Mouse (Mus musculus): ENCODE data around the gene Gm28048. TPM values are rescaled to one million over a fixed set of nuclear protein-coding genes. Genes with fewer than 3 reads are reported as not detected.

Gm28048 gene
- polyA plus RNA-seq, 1 experiment: 0.91 TPM

DNA sequence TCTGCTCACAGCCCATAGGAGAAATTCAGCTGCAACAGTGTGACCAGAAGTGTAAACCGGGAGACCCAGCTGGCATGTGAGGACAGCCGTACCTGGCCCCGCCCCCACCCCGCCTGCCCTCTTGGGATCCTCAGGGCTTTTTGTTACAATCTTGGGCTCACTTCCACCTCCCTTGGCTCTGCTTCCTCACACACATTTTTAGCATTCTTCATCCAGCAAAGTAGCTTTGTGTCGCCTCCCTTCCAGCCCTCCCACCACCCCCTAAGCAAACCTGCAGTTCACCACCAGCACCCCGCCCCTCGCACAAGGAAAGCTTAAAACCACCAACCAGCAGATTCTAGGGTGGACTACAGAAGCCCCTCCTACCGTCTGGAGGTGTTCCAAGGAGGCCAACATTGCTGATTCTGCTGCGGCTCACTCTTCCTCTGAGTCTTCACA, 181.9 kb downstream of the Gm28048 start:
- H3K27ac ChIP-seq (ENCODE audit: control insufficient read depth, insufficient read depth, low read depth, low read length): no peak overlapping the region
- H3K36me3 ChIP-seq (ENCODE audit: control insufficient read depth, insufficient read depth, low read length): no peaks in the 10 kb centered on the region
- H3K4me3 ChIP-seq (ENCODE audit: control insufficient read depth, low read depth, low read length): no peak overlapping the region
- no peaks in the 10 kb centered on the region for H3K27me3 ChIP-seq (ENCODE audit: control insufficient read depth, insufficient read depth, low read length)
- TF ChIP-seq POLR2A (IDR thresholded peaks at IDR 0.05; ENCODE audit: control insufficient read depth, low read depth, low read length) (no peak), CTCF (IDR thresholded peaks at IDR 0.05; ENCODE audit: control insufficient read depth, insufficient read depth, insufficient replicate concordance, low read depth, low read length) (no peak)
- peaks cover 12% of the 10 kb centered on the region for H3K4me1 ChIP-seq (ENCODE audit: control insufficient read depth, insufficient read depth, low read length)

DNA sequence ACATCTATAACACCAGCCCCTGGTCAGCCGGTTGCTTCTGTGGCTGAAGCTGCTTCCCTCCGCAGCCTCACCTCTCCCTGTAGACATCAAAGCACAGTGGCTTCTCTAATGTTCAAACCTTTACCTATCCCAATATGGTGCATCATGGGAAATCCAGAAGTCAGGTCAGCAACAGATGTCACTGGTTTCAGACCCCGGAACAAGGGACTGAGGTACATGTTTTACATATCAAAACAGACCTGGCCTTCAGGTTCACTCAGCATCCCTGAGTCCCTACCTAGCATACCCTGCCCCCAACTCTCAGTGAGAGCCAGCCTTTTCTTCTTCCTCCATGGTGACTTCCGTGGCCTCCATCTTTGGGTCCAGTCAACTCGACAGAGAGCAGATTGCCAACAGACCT, 183.0 kb downstream of the Gm28048 start:
- H3K36me3 ChIP-seq (ENCODE audit: control insufficient read depth, insufficient read depth, low read length): no peaks in the 10 kb centered on the region
- no peak overlapping the region for H3K27ac ChIP-seq (ENCODE audit: control insufficient read depth, insufficient read depth, low read depth, low read length)
- TF ChIP-seq POLR2A (IDR thresholded peaks at IDR 0.05; ENCODE audit: control insufficient read depth, low read depth, low read length): no peak
- no peak for TF ChIP-seq CTCF (IDR thresholded peaks at IDR 0.05; ENCODE audit: control insufficient read depth, insufficient read depth, insufficient replicate concordance, low read depth, low read length)
- no peak overlapping the region for H3K4me3 ChIP-seq (ENCODE audit: control insufficient read depth, low read depth, low read length)
- no peaks in the 10 kb centered on the region for H3K27me3 ChIP-seq (ENCODE audit: control insufficient read depth, insufficient read depth, low read length)
- peaks cover 12% of the 10 kb centered on the region for H3K4me1 ChIP-seq (ENCODE audit: control insufficient read depth, insufficient read depth, low read length)

DNA sequence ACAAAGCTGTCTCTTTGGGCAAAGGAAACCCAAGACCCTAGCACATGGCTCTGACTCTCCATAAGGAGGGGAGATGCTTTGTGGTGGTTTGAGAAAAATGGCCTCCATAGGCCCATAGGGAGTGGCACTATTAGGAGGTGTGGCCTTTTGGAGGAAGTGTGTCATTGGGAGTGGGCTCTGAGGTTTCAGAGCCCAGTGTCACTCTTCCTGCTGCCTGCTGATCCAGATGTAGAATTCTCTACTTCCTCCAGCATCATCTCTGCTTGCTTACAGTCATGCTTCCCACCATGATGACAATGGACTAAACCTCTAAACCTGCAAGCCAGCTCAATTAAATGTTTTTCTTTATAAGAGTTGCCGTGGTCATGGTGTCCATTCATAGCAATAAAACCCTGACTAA, 187.2 kb downstream of the Gm28048 start:
- Histone ChIP-seq H3K4me3 (ENCODE audit: control insufficient read depth, low read depth, low read length) (no peak overlapping the region), H3K4me1 (ENCODE audit: control insufficient read depth, insufficient read depth, low read length) (peaks cover 4% of the 10 kb centered on the region), H3K27me3 (ENCODE audit: control insufficient read depth, insufficient read depth, low read length) (no peaks in the 10 kb centered on the region), H3K36me3 (ENCODE audit: control insufficient read depth, insufficient read depth, low read length) (no peaks in the 10 kb centered on the region), H3K27ac (ENCODE audit: control insufficient read depth, insufficient read depth, low read depth, low read length) (no peak overlapping the region)
- TF ChIP-seq POLR2A (IDR thresholded peaks at IDR 0.05; ENCODE audit: control insufficient read depth, low read depth, low read length): no peak
- no peak for TF ChIP-seq CTCF (IDR thresholded peaks at IDR 0.05; ENCODE audit: control insufficient read depth, insufficient read depth, insufficient replicate concordance, low read depth, low read length)

DNA sequence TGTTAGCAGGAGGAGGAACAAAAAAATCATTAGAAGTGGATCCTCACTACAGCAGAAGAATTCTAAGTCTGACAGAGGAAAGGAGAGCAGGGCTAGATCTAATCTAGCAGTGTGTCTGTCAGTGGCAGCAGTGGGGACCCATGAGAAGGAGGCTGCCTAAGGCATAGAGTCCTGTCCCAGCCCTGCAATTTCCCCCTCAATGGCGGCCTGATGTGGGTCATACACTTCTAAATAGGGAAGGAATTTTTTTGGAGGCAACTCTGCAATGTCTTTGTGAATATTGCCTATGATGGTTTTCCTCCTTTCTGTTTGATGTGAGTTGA, 188.0 kb downstream of the Gm28048 start:
- H3K36me3 ChIP-seq (ENCODE audit: control insufficient read depth, insufficient read depth, low read length): no peaks in the 10 kb centered on the region
- H3K4me3 ChIP-seq (ENCODE audit: control insufficient read depth, low read depth, low read length): no peak overlapping the region
- no peaks in the 10 kb centered on the region for H3K27me3 ChIP-seq (ENCODE audit: control insufficient read depth, insufficient read depth, low read length)
- TF ChIP-seq POLR2A (IDR thresholded peaks at IDR 0.05; ENCODE audit: control insufficient read depth, low read depth, low read length) (no peak), CTCF (IDR thresholded peaks at IDR 0.05; ENCODE audit: control insufficient read depth, insufficient read depth, insufficient replicate concordance, low read depth, low read length) (no peak)
- H3K27ac ChIP-seq (ENCODE audit: control insufficient read depth, insufficient read depth, low read depth, low read length): no peak overlapping the region
- H3K4me1 ChIP-seq (ENCODE audit: control insufficient read depth, insufficient read depth, low read length): no peaks in the 10 kb centered on the region

DNA sequence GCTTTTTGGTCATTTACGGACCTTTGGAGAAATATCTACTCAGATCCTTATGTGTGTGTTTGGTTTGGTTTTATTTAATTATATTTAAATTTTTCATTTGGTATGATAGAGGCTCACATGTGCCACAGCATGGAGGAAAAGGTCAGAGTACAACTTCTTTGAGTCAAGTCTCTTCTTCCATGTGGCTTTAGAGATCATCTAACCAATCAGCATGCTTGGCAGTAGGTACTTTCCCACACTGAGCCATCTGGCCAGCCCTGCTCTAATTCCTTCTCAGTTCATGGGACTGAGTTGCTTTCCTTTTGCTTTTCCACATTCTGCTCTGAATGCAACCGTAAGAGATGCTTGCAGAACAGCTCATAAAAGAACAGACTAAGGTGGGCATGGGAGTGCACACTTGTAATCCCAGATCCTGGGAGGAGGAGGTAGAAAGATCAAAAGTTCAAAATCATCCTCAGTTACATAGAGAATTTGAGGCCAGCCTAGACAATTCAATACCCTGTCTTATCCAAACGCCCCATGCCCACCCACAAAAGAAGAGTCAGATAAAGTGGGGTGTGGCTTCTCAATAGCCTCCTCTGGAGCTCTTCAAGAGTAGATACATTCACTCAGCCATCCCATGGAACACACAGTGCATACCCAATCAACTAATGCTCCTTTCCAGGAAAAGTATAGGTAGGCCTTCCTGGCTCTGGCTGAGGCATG, 188.6 kb downstream of the Gm28048 start:
- no peaks in the 10 kb centered on the region for H3K36me3 ChIP-seq (ENCODE audit: control insufficient read depth, insufficient read depth, low read length)
- H3K27ac ChIP-seq (ENCODE audit: control insufficient read depth, insufficient read depth, low read depth, low read length): no peak overlapping the region
- H3K4me1 ChIP-seq (ENCODE audit: control insufficient read depth, insufficient read depth, low read length): no peaks in the 10 kb centered on the region
- no peaks in the 10 kb centered on the region for H3K27me3 ChIP-seq (ENCODE audit: control insufficient read depth, insufficient read depth, low read length)
- TF ChIP-seq POLR2A (IDR thresholded peaks at IDR 0.05; ENCODE audit: control insufficient read depth, low read depth, low read length) (no peak), CTCF (IDR thresholded peaks at IDR 0.05; ENCODE audit: control insufficient read depth, insufficient read depth, insufficient replicate concordance, low read depth, low read length) (no peak)
- no peak overlapping the region for H3K4me3 ChIP-seq (ENCODE audit: control insufficient read depth, low read depth, low read length)

DNA sequence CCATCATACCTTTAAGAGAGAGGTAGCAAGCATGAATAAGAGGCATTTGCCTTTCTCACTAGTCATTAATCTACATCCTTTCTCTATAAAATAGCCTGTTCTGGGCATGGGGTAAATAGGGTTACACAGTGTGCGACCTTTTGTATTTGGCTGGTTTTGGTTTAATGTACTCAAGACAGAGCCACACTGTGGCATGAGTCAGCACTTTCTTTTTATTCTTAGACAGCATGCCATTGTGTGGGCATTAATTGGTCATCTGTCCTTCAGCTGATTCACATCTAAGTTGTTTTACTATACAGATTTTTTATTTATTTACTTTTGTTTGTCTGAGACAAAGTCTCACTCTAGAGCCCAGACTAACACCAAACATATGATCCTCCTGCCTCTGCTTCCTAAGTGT, 189.7 kb downstream of the Gm28048 start:
- no peak overlapping the region for H3K4me3 ChIP-seq (ENCODE audit: control insufficient read depth, low read depth, low read length)
- H3K27me3 ChIP-seq (ENCODE audit: control insufficient read depth, insufficient read depth, low read length): no peaks in the 10 kb centered on the region
- H3K36me3 ChIP-seq (ENCODE audit: control insufficient read depth, insufficient read depth, low read length): no peaks in the 10 kb centered on the region
- H3K4me1 ChIP-seq (ENCODE audit: control insufficient read depth, insufficient read depth, low read length): no peaks in the 10 kb centered on the region
- TF ChIP-seq CTCF (IDR thresholded peaks at IDR 0.05; ENCODE audit: control insufficient read depth, insufficient read depth, insufficient replicate concordance, low read depth, low read length): no peak
- TF ChIP-seq POLR2A (IDR thresholded peaks at IDR 0.05; ENCODE audit: control insufficient read depth, low read depth, low read length): no peak
- no peak overlapping the region for H3K27ac ChIP-seq (ENCODE audit: control insufficient read depth, insufficient read depth, low read depth, low read length)

DNA sequence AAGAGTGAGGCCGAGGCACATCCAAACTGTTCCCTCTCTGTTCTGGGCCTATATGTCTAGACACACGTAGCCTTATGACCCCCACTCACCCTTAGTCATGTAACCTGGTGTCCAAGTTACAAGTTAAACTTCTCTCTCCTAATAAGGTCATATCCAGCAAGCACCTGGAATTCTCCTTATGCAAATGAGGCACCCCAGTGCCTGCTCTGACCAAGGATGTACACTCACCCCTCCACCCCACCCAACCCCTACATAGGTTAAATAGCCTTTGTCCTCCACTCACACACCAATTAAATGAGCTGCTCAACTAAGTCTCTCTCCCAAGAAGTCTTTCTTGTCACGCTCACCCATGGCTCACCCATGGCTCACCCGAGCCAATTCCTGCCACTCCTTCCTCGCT, 190.2 kb downstream of the Gm28048 start:
- H3K27me3 ChIP-seq (ENCODE audit: control insufficient read depth, insufficient read depth, low read length): no peaks in the 10 kb centered on the region
- H3K36me3 ChIP-seq (ENCODE audit: control insufficient read depth, insufficient read depth, low read length): no peaks in the 10 kb centered on the region
- H3K4me1 ChIP-seq (ENCODE audit: control insufficient read depth, insufficient read depth, low read length): no peaks in the 10 kb centered on the region
- no peak overlapping the region for H3K4me3 ChIP-seq (ENCODE audit: control insufficient read depth, low read depth, low read length)
- TF ChIP-seq POLR2A (IDR thresholded peaks at IDR 0.05; ENCODE audit: control insufficient read depth, low read depth, low read length): no peak
- no peak for TF ChIP-seq CTCF (IDR thresholded peaks at IDR 0.05; ENCODE audit: control insufficient read depth, insufficient read depth, insufficient replicate concordance, low read depth, low read length)
- H3K27ac ChIP-seq (ENCODE audit: control insufficient read depth, insufficient read depth, low read depth, low read length): no peak overlapping the region
